Mouse (Mus musculus) gastrocnemius, postnatal 14 days (tissue): ENCODE measurements around the gene Dnajc6. TPM values are rescaled to one million over a fixed set of nuclear protein-coding genes. Genes with fewer than 3 reads are reported as not detected.

Source experiments
- DNase-seq: peaks from one replicate; pipeline ENCODE4 v3.0.0; 2021; ENCODE audit warnings: mixed read lengths
- intact Hi-C: fragments of 180-260 bp; cut with DNase I; formaldehyde crosslinking; loops from one replicate; pipeline ENCODE4 v1.15.1; 2025; ENCODE audit warnings: low total_unique reads
- total RNA-seq, 2 experiments: library from RNA; stranded (reverse); gene quantifications; 2 replicates each; pipeline ENCODE4 v1.2.3; 2021

Gene Dnajc6
- total RNA-seq, 2 experiments from 2014 or later = 0.62 to 0.64 TPM

DNA sequence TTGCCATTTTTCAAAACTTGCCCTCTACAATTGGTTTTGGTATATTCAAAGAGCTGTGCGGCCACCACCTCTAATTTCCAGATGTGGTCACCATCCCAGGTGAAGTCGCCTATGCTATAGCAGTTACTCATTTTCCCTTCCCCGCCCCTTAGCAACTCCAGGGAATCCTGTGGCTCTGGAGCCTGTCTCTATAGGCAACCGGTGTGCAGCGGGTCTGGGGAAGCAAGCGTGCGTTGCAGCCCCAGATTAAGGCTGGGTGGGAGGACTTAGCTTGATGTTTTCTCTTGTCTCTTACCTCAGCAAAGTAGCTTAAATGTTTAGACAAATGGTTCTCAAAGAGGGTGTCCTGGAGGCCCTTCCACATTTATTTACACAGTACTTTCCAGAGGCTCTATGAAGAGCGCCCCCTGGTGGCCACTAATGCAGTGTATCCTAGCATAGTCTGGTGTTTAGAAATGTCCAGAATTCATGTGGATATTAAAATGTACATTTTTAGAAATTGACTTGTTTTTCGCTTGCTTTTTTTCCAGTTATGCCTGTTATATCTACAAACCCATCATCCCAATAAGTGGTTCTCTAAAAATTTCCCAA lies 167.8 kb downstream of the Dnajc6 start:
- peak; percentile 38 for DNase-seq
- intact Hi-C loops = no loop called here

DNA sequence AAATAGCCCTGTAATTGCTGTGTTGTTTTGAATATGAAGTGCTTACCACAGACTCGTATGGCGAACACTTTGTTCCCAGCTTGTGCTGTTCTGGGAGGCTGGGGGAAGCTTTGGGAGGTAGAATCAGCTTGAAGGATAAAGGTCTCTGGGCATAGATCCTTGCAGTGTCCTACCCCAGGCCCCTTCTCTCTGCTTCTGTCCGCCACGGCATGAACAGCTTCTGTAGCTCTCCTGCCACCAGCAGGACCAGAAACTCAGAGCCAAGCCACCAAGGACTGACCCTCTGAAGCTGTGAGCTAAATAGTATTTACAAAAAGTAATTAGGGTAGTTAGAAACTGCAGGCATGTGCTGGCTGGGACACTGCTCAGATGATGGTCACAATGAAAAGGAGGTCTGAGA lies 168.3 kb downstream of the Dnajc6 start:
- intact Hi-C loops = no loop called here
- DNase-seq = no peak

GRCm38 (mm10) chr4:101669161-101669560 lies 172.7 kb downstream of the Dnajc6 start:
- intact Hi-C loops = no loop called here
- DNase-seq = no peak

GRCm38 (mm10) chr4:101669811-101670210 lies 173.4 kb downstream of the Dnajc6 start:
- intact Hi-C loops = no loop called here
- no peak for DNase-seq

- no peak for DNase-seq
- intact Hi-C loops = no loop called here
Observed at GRCm38 (mm10) chr4:101674790-101675189, 178.3 kb downstream of the Dnajc6 start.

GRCm38 (mm10) chr4:101675726-101676125 lies 179.3 kb downstream of the Dnajc6 start:
- intact Hi-C loops = no loop called here
- no peak for DNase-seq

DNA sequence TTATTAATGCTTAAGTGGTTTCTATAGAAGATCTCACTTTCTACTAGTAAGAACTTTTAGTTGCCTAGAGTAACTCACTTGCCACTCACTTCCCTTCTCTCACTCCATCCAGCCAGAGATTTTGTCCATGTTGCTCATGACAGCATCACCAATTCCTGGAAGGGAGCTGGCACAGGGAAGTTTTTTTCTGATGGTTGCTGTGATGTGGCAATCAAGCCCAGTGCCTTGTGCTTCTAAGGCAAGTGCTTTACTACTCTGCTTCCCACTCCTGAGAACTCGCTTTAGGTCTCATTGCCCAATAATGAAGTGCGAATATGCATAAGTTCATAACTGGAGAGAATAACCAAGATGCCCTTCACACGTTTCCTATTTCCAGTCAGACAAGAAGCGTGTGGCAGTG lies 186.2 kb downstream of the Dnajc6 start:
- intact Hi-C loops = no loop called here
- DNase-seq = no peak

DNA sequence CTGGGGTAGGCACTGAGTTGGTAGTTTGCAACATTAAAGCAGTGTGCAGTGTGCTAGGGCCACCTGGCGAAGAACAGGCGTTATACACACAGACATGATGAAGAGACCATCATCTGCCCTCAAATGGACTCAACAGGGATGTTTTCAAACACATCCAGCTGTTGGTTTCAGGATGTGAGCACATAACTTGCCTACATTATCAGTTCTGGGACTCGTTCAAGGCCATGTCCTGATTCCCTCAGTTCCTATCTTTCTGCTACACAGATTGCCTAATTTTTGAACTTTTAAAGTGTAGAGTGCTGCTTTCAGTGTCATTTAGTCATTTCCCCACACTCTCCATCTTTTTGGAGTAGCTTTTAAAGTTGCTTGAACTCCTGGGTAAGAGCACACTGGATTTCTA lies 186.6 kb downstream of the Dnajc6 start:
- intact Hi-C loops = no loop called here
- DNase-seq = no peak

DNA sequence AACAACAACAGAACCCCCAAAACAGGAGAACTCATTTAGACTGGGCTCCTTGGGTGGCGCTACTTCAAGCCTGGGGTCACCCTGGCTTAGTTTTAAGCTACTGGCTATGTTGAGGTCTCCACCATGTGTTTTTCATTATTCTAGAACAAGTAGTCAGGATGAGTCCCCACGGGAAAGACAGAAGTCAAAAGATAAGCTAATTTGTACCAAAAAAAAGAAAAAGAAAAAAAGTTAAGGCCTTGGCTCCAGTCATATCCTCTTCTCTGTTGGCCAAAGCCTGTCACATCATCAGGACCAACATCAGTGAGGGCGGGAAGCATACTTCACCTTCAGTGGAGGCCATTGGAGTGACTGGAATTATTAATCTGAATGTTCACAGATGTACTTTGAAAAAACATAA lies 188.4 kb downstream of the Dnajc6 start:
- intact Hi-C loops = no loop called here
- DNase-seq = no peak

GRCm38 (mm10) chr4:101686227-101686810 lies 189.9 kb downstream of the Dnajc6 start:
- intact Hi-C loops = no loop called here
- no peak for DNase-seq

- no peak for DNase-seq
- intact Hi-C loops = no loop called here
Observed at GRCm38 (mm10) chr4:101689241-101689640, 192.8 kb downstream of the Dnajc6 start.

DNA sequence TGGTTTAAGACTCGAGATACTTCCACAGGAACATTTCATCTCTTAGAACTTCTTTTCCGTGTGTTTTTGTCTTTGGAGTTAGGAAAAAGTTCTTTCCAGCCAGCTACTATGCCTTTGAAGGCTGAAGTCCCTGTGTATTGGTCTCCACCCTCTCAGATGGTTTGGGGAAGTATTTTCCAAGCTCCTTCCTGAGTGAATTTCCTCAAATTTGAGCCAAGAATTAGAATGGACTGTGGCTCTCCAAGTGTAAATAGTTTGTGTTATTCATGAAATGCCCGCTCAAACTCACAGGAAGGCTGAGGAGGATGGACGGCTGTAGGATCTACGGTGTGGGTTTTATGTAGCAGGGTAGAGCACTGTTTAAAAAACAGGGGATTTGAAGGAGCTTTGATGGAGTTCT lies 193.2 kb downstream of the Dnajc6 start:
- intact Hi-C loops = no loop called here
- no peak for DNase-seq

Other genes starting within 250 kb of the Dnajc6 start
- gene Jak1, start 231.4 kb upstream of the Dnajc6 start, total RNA-seq = 100 to 1,000 TPM in 1 of 2 experiments, 10 to 100 TPM in 1; 96.6 to 108 TPM
- 1 to 10 TPM; 3.4 to 4.9 TPM for gene Ak4, start 77.4 kb upstream of the Dnajc6 start, total RNA-seq
- 10 to 100 TPM; 21.5 to 24.7 TPM for gene Leprot, start 151.1 kb downstream of the Dnajc6 start, total RNA-seq
- gene Lepr, start 220.8 kb downstream of the Dnajc6 start, total RNA-seq = 1 to 10 TPM; 3.4 to 3.8 TPM